Mouse (Mus musculus) ovary, adult 18-20 months (tissue): ENCODE measurements around the gene Cyp17a1.

ENCODE experiments used
- DNase-seq: peaks from one replicate; pipeline ENCODE4 v3.0.0; 2022; ENCODE audit warnings: low spot score, mixed read lengths

Cyp17a1 gene

GRCm38 (mm10) chr19:46642136-46642753 is 30.7 kb downstream of the Cyp17a1 start:
- no peak for DNase-seq

- peak; percentile 78 for DNase-seq
Measured at GRCm38 (mm10) chr19:46641420-46642085, 31.4 kb downstream of the Cyp17a1 start.

- DNase-seq, result no peak
Measured at GRCm38 (mm10) chr19:46640780-46641179, 32.2 kb downstream of the Cyp17a1 start.

- no peak for DNase-seq
Measured at GRCm38 (mm10) chr19:46639496-46639895, 33.5 kb downstream of the Cyp17a1 start.

GRCm38 (mm10) chr19:46639053-46639452 is 33.9 kb downstream of the Cyp17a1 start:
- DNase-seq, result no peak

- DNase-seq, result no peak
Measured at GRCm38 (mm10) chr19:46637598-46637997, 35.4 kb downstream of the Cyp17a1 start.

- no peak for DNase-seq
Measured at GRCm38 (mm10) chr19:46635766-46636165, 37.2 kb downstream of the Cyp17a1 start.

GRCm38 (mm10) chr19:46631637-46632036 is 41.3 kb downstream of the Cyp17a1 start:
- no peak for DNase-seq

GRCm38 (mm10) chr19:46629807-46630206 is 43.2 kb downstream of the Cyp17a1 start:
- DNase-seq, result no peak

- peak; percentile 58 for DNase-seq
Measured at GRCm38 (mm10) chr19:46628403-46628802, 44.6 kb downstream of the Cyp17a1 start.

GRCm38 (mm10) chr19:46625519-46625918 is 47.5 kb downstream of the Cyp17a1 start:
- no peak for DNase-seq

GRCm38 (mm10) chr19:46625015-46625414 is 48.0 kb downstream of the Cyp17a1 start:
- no peak for DNase-seq

GRCm38 (mm10) chr19:46623790-46624772 is 48.9 kb downstream of the Cyp17a1 start:
- DNase-seq, result no peak

- no peak for DNase-seq
Measured at GRCm38 (mm10) chr19:46623194-46623667, 49.7 kb downstream of the Cyp17a1 start.

GRCm38 (mm10) chr19:46622659-46623193 is 50.2 kb downstream of the Cyp17a1 start:
- no peak for DNase-seq

- no peak for DNase-seq
Measured at GRCm38 (mm10) chr19:46621236-46622183, 51.5 kb downstream of the Cyp17a1 start.

GRCm38 (mm10) chr19:46620016-46620808 is 52.8 kb downstream of the Cyp17a1 start:
- no peak for DNase-seq

- no peak for DNase-seq
Measured at GRCm38 (mm10) chr19:46619518-46619917, 53.5 kb downstream of the Cyp17a1 start.

GRCm38 (mm10) chr19:46619001-46619400 is 54.0 kb downstream of the Cyp17a1 start:
- DNase-seq, result peak; percentile 49

- DNase-seq, result no peak
Measured at GRCm38 (mm10) chr19:46618322-46618721, 54.6 kb downstream of the Cyp17a1 start.
